Mouse (Mus musculus): ENCODE measurements around the gene Fastkd1.

DNA sequence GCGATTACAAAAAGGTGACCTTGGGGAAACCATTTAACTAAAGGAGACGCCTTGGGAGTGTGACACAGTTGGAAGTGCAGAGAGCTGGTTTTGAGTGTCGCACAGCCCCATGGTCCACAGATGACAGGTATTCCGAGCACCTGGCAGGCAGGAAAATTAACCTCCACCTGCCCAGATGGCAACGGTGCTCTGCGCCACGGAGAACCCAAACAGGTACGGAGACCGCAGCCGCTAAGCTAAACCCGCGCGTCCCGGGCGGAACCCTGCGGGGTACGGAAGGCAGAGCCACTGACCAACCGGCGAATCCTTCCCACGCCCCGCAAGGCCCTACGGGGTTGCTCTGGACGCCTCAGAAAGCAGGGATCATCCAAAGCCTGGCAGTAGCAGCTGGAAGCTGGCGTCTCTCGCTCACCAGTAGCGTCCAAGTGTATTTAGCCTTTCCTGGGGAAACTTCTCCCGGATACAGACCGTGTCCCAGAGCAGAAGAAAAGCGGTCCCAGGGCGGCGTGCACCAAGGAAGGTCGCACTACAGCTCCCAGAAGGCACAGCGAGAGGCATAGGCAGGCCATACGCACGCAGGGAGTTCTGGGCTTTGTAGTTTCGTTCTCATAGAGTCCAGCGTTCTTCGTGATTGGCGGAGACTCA lies at the start of gene Fastkd1:
- no peak for TF ChIP-seq CTCF (IDR thresholded peaks at IDR 0.05; ENCODE audit: low read depth)
- no peak for TF ChIP-seq EP300 (IDR thresholded peaks at IDR 0.05; ENCODE audit: low read depth)
